Mouse (Mus musculus) left cerebral cortex, postnatal 25 days (tissue): ENCODE results near the gene Ripply3. TPM values are rescaled to one million over a fixed set of nuclear protein-coding genes. Genes with fewer than 3 reads are reported as not detected.
A peak's percentile ranks its signal among the peaks of the same experiment; 100 is the strongest.
"Not testable (repeated sequence)": the region's sequence is repeated elsewhere in the genome, so short reads cannot be mapped to it uniquely, and the experiment has no call there.

ENCODE experiments used
- DNase-seq, 2 experiments: peaks; one replicate each; pipeline ENCODE4 v3.0.0; 2022; ENCODE audit warnings: low spot score in 2 of 2, mixed read lengths in 1 of 2
- intact Hi-C: fragments of 180-260 bp; cut with DNase I; formaldehyde crosslinking; loops from one replicate; pipeline ENCODE4 v1.15.1; 2025
- total RNA-seq, 2 experiments: library from RNA; stranded (reverse); gene quantifications; 2 replicates each; pipeline ENCODE4 v1.2.3; 2021

The Ripply3 gene
- total RNA-seq, 2 experiments from 2014 or later = not detected

GRCm38 (mm10) chr16:94312663-94313228 is 15.5 kb upstream of the Ripply3 start:
- intact Hi-C loops = loop anchor here (1.0 to 5.0 kb wide), 4 partner anchors 23 to 256 kb away; partner anchors contain the start of gene Ttc3
- peak; percentile 87 to 95 for DNase-seq

GRCm38 (mm10) chr16:94313229-94314030 is 14.8 kb upstream of the Ripply3 start, which contains the start of gene Hlcs:
Gene Hlcs, minus strand, starts transcription at chr16:94313571.
- DNase-seq = peak; percentile 98
- intact Hi-C loops = loop anchor here (1.0 to 5.0 kb wide), 4 partner anchors 24 to 255 kb away; partner anchors contain the start of gene Ttc3

- intact Hi-C loops = loop anchor here (5.0 kb wide), 1 partner anchor 107 kb away; no protein-coding TSS in a partner anchor
Measured at GRCm38 (mm10) chr16:94314626-94315025, 13.6 kb upstream of the Ripply3 start.

GRCm38 (mm10) chr16:94315215-94315614 is 13.0 kb upstream of the Ripply3 start:
- intact Hi-C loops = no loop called here
- no peak for DNase-seq

More at GRCm38 (mm10) chr16:94314626-94315025, 13.6 kb upstream of the Ripply3 start:
- DNase-seq = no peak

GRCm38 (mm10) chr16:94317752-94318151 is 10.5 kb upstream of the Ripply3 start:
- intact Hi-C loops = no loop called here
- no peak for DNase-seq

- no peak for DNase-seq
- intact Hi-C loops = no loop called here
Measured at GRCm38 (mm10) chr16:94320223-94320622, 8.0 kb upstream of the Ripply3 start.

GRCm38 (mm10) chr16:94323681-94324080 is 4.5 kb upstream of the Ripply3 start:
- intact Hi-C loops = no loop called here
- no peak for DNase-seq

- intact Hi-C loops = no loop called here
- no peak for DNase-seq
Measured at GRCm38 (mm10) chr16:94326008-94326407, 2.2 kb upstream of the Ripply3 start.

- intact Hi-C loops = no loop called here
- DNase-seq = no peak
Measured at GRCm38 (mm10) chr16:94328881-94329867, 954 bp downstream of the Ripply3 start.

- intact Hi-C loops = loop anchor here (10.0 kb wide), 1 partner anchor 416 kb away; no protein-coding TSS in a partner anchor
- no peak for DNase-seq
Measured at GRCm38 (mm10) chr16:94330429-94330828, 2.2 kb downstream of the Ripply3 start.

GRCm38 (mm10) chr16:94331233-94331885 is 3.1 kb downstream of the Ripply3 start:
- intact Hi-C loops = loop anchor here (10.0 kb wide), 1 partner anchor 417 kb away; no protein-coding TSS in a partner anchor
- DNase-seq = no peak

- DNase-seq = peak in 1 of 2 experiments; percentile 14
- intact Hi-C loops = loop anchor here (10.0 kb wide), 1 partner anchor 417 kb away; no protein-coding TSS in a partner anchor
Measured at GRCm38 (mm10) chr16:94331886-94332252, 3.6 kb downstream of the Ripply3 start.

- intact Hi-C loops = loop anchor here (10.0 kb wide), 1 partner anchor 421 kb away; no protein-coding TSS in a partner anchor
- DNase-seq = no peak
Measured at GRCm38 (mm10) chr16:94335656-94336055, 7.4 kb downstream of the Ripply3 start.

GRCm38 (mm10) chr16:94339164-94340160 is 11.2 kb downstream of the Ripply3 start:
- DNase-seq = not testable (repeated sequence)
- intact Hi-C loops = loop anchor here (10.0 kb wide), 1 partner anchor 425 kb away; no protein-coding TSS in a partner anchor

- DNase-seq = no peak
- intact Hi-C loops = no loop called here
Measured at GRCm38 (mm10) chr16:94345733-94346132, 17.5 kb downstream of the Ripply3 start.

- intact Hi-C loops = no loop called here
- DNase-seq = no peak
Measured at GRCm38 (mm10) chr16:94347080-94347731, 19.0 kb downstream of the Ripply3 start.

GRCm38 (mm10) chr16:94348779-94349178 is 20.6 kb downstream of the Ripply3 start:
- no peak for DNase-seq
- intact Hi-C loops = no loop called here
